Mouse (Mus musculus) intestine, embryonic 14.5 days (tissue): ENCODE measurements around the gene Adam26a. TPM values are rescaled to one million over a fixed set of nuclear protein-coding genes. Genes with fewer than 3 reads are reported as not detected.
"Not testable (repeated sequence)": the region's sequence is repeated elsewhere in the genome, so short reads cannot be mapped to it uniquely, and the experiment has no call there.

Experiments used
- ATAC-seq: fragments of 200-750 bp; cut with Nextera tagmentation; replicated peaks from 2 replicates; pipeline ENCODE4 v1.8.0; 2017; ENCODE audit warnings: low read depth, moderate number of reproducible peaks, moderate TSS enrichment, moderate library complexity; ENCODE audit not compliant: low FRiP score, low TSS enrichment
- DNase-seq: peaks from one replicate; pipeline ENCODE4 v3.0.0-alpha.2; 2018; ENCODE audit warnings: low spot score
- H3K27ac ChIP-seq: fragments of 300-500 bp; sonication (generic); 2 replicates; pipeline ENCODE4 v1.5.1; 2014; ENCODE audit warnings: low read depth, mild to moderate bottlenecking, control low read depth
- H3K27me3 ChIP-seq: fragments of 300-500 bp; sonication (generic); replicated peaks from 2 replicates; pipeline ENCODE4 v1.6.1; 2014; ENCODE audit warnings: low read length, control low read depth; ENCODE audit not compliant: control insufficient read depth, insufficient read depth
- H3K36me3 ChIP-seq: fragments of 300-500 bp; sonication (generic); 2 replicates; pipeline ENCODE4 v1.6.1; 2014; ENCODE audit warnings: low read length, control low read depth; ENCODE audit not compliant: control insufficient read depth, insufficient read depth
- H3K4me1 ChIP-seq: fragments of 300-500 bp; sonication (generic); replicated peaks from 2 replicates; pipeline ENCODE4 v1.6.1; 2014; ENCODE audit warnings: low read length, control low read depth, mixed read lengths; ENCODE audit not compliant: control insufficient read depth, insufficient read depth
- H3K4me2 ChIP-seq: fragments of 300-500 bp; sonication (generic); 2 replicates; pipeline ENCODE4 v1.6.1; 2014; ENCODE audit warnings: low read length
- H3K4me3 ChIP-seq: fragments of 300-500 bp; sonication (generic); 2 replicates; pipeline ENCODE4 v1.5.1; 2014; ENCODE audit warnings: low read depth, low read length, control low read depth, mixed read lengths
- H3K9ac ChIP-seq: fragments of 300-500 bp; sonication (generic); 2 replicates; pipeline ENCODE4 v1.6.1; 2014; ENCODE audit warnings: mild to moderate bottlenecking, low read length
- H3K9me3 ChIP-seq: fragments of 300-500 bp; sonication (generic); 2 replicates; pipeline ENCODE4 v1.6.1; 2016; ENCODE audit warnings: low read length, control low read depth; ENCODE audit not compliant: control insufficient read depth
- WGBS: fragments of 180-500 bp; shearing (Covaris S2); extraction: QIAGEN DNeasy Blood & Tissue Kit; methylation state at CpG from one replicate; pipeline ENCODE4 v1.1.7; 2014; 5-methylcytosine and 5-hydroxymethylcytosine counted together
- polyA plus RNA-seq: library from polyadenylated mRNA; unstranded; fragments of >200 nt; fragmentation: Nextera tagmentation; extraction: Ambion mirVana; gene quantifications from 2 replicates; pipeline ENCODE4 v1.2.1, GENCODE M21; 2014

Gene Adam26a
- not detected in 2 replicates for polyA plus RNA-seq

DNA sequence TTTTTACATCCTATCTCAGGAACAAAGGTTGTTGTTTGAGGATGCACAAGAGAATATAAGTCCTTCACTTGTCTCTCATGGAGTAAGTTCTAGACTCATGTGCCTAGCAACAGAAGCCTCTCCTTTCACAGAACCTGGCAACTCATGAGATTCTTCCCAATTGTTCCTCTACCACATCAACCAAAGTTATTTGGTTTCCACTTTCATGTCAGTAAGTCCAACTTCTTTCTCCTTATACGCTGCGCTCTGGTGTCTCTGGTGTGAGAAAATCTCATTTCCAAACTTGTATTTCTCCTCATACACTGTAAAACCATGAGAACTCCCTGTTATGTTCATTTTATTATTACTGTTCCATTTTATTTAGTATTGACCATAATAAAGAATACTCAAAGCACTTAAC lies at the start of gene Adam26a:
Gene Adam26a (minus strand): TSS at position 101 of the 400 bp plus-strand sequence.
- DNase-seq, H3K36me3 ChIP-seq, H3K9ac ChIP-seq, H3K4me1 ChIP-seq, H3K9me3 ChIP-seq, H3K4me3 ChIP-seq, H3K27ac ChIP-seq, ATAC-seq, H3K4me2 ChIP-seq, H3K27me3 ChIP-seq: not testable (repeated sequence)
- 100% methylated on average over 2 of the region's 2 CpGs for WGBS

DNA sequence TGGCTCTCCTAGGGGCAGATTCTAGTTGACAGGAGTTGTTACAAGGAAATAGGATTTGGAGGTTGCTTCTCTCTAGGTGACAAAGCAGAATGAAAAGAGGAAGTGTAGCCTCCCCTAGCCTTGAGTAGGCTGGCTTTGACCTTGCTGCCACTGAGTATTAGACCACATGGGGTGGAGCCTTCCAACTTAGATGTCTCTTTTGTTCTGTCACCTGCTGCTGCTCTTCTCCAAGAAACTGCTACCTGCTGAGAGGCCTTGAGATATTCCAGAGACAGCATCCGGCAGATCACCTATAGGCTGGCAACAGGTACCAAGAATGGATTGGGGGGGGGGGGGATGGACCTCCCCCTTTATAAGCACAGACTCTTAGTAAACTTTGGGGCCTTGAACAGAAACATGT lies 39.5 kb upstream of the Adam26a start:
- ATAC-seq: no peak
- no peak for DNase-seq
- no peak overlapping the region for H3K9ac ChIP-seq
- no peak overlapping the region for H3K4me2 ChIP-seq
- H3K4me1 ChIP-seq: no peaks in the 10 kb centered on the region
- no peaks in the 10 kb centered on the region for H3K36me3 ChIP-seq
- WGBS: 74% methylated on average over 1 of the region's 1 CpGs
- no peak overlapping the region for H3K4me3 ChIP-seq
- no peak overlapping the region for H3K27ac ChIP-seq
- no peaks in the 10 kb centered on the region for H3K9me3 ChIP-seq
- no peaks in the 10 kb centered on the region for H3K27me3 ChIP-seq

DNA sequence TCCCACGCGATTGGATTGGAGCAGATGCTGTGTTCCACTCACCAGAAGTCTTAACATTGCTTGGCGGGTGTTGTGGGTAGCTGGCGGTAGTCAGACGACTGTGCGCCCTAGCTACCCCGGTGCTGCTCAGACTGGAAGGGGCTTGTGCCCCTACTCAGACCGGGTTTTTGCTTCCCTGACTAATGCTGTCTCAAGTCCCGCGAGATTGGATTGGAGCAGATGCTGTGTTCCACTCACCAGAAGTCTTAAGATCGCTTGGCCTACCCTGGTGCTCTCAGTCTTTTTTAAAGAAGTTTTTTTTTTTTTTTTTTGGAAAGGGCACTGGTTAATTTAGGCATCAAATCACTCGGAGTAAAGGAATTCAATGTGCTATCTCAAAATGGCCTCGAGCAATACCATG lies 27.1 kb upstream of the Adam26a start:
- H3K4me2 ChIP-seq, H3K27me3 ChIP-seq, H3K4me1 ChIP-seq, H3K9me3 ChIP-seq, DNase-seq, H3K9ac ChIP-seq, H3K4me3 ChIP-seq, H3K27ac ChIP-seq, ATAC-seq, H3K36me3 ChIP-seq: not testable (repeated sequence)
- WGBS: 80% methylated on average over 13 of the region's 13 CpGs

DNA sequence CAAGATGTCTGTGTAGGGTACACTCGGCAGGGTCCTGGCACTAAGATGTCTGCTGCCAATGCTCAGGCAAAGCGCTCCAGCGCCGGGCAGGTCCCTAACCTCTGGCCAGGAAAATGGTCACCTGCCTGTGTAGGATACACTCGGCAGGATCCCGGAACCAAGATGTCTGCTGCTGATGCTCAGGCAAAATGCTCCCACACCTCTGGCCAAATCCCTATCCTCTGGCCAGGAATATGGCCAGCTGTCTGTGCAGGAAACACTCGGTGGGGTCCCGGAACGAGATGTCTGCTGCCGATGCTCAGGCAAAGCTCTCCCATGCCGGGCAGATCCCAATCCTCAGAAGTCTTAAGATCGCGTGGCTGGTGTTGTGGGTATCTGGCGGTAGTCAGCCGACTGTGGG lies 26.7 kb upstream of the Adam26a start:
- ATAC-seq, H3K27ac ChIP-seq, H3K4me1 ChIP-seq, H3K4me3 ChIP-seq, H3K4me2 ChIP-seq, DNase-seq, H3K9me3 ChIP-seq, H3K36me3 ChIP-seq, H3K9ac ChIP-seq, H3K27me3 ChIP-seq: not testable (repeated sequence)
- WGBS: 94% methylated on average over 15 of the region's 15 CpGs

DNA sequence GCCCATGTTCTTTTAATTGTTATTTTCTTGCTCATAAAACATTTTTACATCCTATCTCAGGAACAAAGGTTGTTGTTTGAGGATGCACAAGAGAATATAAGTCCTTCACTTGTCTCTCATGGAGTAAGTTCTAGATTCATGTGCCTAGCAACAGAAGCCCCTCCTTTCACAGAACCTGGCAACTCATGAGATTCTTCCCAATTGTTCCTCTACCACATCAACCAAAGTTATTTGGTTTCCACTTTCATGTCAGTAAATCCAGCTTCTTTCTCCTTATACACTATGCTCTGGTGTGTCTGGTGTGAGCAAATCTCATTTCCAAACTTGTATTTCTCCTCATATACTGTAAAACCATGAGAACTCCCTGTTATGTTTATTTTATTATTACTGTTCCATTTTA lies 48.5 kb downstream of the Adam26a start, which contains the start of gene Adam26b:
Gene Adam26b (minus strand): TSS at position 101 of the 400 bp plus-strand sequence.
- not testable (repeated sequence) for H3K9ac ChIP-seq, H3K27me3 ChIP-seq, H3K4me3 ChIP-seq, DNase-seq, H3K27ac ChIP-seq, ATAC-seq, H3K4me1 ChIP-seq, H3K4me2 ChIP-seq, H3K36me3 ChIP-seq, H3K9me3 ChIP-seq

Other genes with a start within 250 kb of the Adam26a start
- not detected in 2 replicates for gene Adam26b, start 48.6 kb downstream of the Adam26a start, polyA plus RNA-seq
- gene Gm5346, start 50.6 kb upstream of the Adam26a start, polyA plus RNA-seq: not detected in 2 replicates
- not detected in 2 replicates for gene Adam34, start 133.3 kb upstream of the Adam26a start, polyA plus RNA-seq